Mouse (Mus musculus) liver, embryonic 13.5 days (tissue): ENCODE results near the gene C1qtnf3. TPM values are rescaled to one million over a fixed set of nuclear protein-coding genes. Genes with fewer than 3 reads are reported as not detected.

Source experiments
- ATAC-seq: fragments of 200-750 bp; cut with Nextera tagmentation; 2 replicates; pipeline ENCODE4 v1.8.0; 2017; ENCODE audit warnings: low read depth, mild to moderate bottlenecking, moderate number of reproducible peaks, moderate library complexity
- DNase-seq: peaks from one replicate; pipeline ENCODE4 v3.0.0; 2022
- H3K27ac ChIP-seq: fragments of 300-500 bp; sonication (generic); 2 replicates; pipeline ENCODE4 v1.5.1; 2015; ENCODE audit warnings: moderate library complexity, mild to moderate bottlenecking, inconsistent platforms
- H3K27me3 ChIP-seq: fragments of 300-500 bp; sonication (generic); 2 replicates; pipeline ENCODE4 v1.6.1; 2015; ENCODE audit warnings: mild to moderate bottlenecking, inconsistent platforms
- H3K36me3 ChIP-seq: fragments of 300-500 bp; sonication (generic); 2 replicates; pipeline ENCODE4 v1.6.1; 2015; ENCODE audit warnings: mild to moderate bottlenecking, inconsistent platforms
- H3K4me1 ChIP-seq: fragments of 300-500 bp; sonication (generic); replicated peaks from 2 replicates; pipeline ENCODE4 v1.6.1; 2015; ENCODE audit warnings: inconsistent platforms
- H3K4me2 ChIP-seq: fragments of 300-500 bp; sonication (generic); 2 replicates; pipeline ENCODE4 v1.6.1; 2015; ENCODE audit warnings: inconsistent platforms, mild to moderate bottlenecking, moderate library complexity
- H3K4me3 ChIP-seq: fragments of 300-500 bp; sonication (generic); replicated peaks from 2 replicates; pipeline ENCODE4 v1.5.1; 2015; ENCODE audit warnings: mild to moderate bottlenecking, inconsistent platforms
- H3K9ac ChIP-seq: fragments of 300-500 bp; sonication (generic); 2 replicates; pipeline ENCODE4 v1.6.1; 2015; ENCODE audit warnings: mild to moderate bottlenecking, inconsistent platforms
- H3K9me3 ChIP-seq: fragments of 300-500 bp; sonication (generic); replicated peaks from 2 replicates; pipeline ENCODE4 v1.6.1; 2016; ENCODE audit warnings: inconsistent platforms
- WGBS: fragments of 180-500 bp; shearing (Covaris S2); methylation state at CpG from one replicate; pipeline ENCODE4 v1.1.7; 2015; ENCODE audit not compliant: insufficient replicate concordance; 5-methylcytosine and 5-hydroxymethylcytosine counted together
- polyA plus RNA-seq: library from polyadenylated mRNA; unstranded; fragments of >200 nt; fragmentation: Nextera tagmentation; extraction: Ambion mirVana; gene quantifications from 2 replicates; pipeline ENCODE4 v1.2.1, GENCODE M21; 2015

Gene C1qtnf3
- polyA plus RNA-seq = 0.43 and 0.46 TPM in 2 replicates

GRCm38 (mm10) chr15:10951951-10952759 is at the start of gene C1qtnf3:
TSS of gene C1qtnf3 (plus strand) at chr15:10952332.
- Histone ChIP-seq H3K9me3 (no peaks in the 10 kb centered on the region), H3K4me2 (no peak within 1 kb of the TSS), H3K4me3 (no peak within 1 kb of the TSS), H3K4me1 (no peaks in the 10 kb centered on the region), H3K27ac (no peak within 1 kb of the TSS), H3K9ac (no peak within 1 kb of the TSS), H3K27me3 (no peaks in the 10 kb centered on the region), H3K36me3 (no peaks in the 10 kb centered on the region)
- WGBS = 73% methylated on average over 23 of the region's 23 CpGs
- ATAC-seq (no peak), DNase-seq (no peak)

- 43% methylated on average over 4 of the region's 4 CpGs for WGBS
- H3K27me3 ChIP-seq = no peaks in the 10 kb centered on the region
- H3K4me2 ChIP-seq = no peak overlapping the region
- ATAC-seq = no peak
- no peak overlapping the region for H3K27ac ChIP-seq
- no peak overlapping the region for H3K4me3 ChIP-seq
- no peaks in the 10 kb centered on the region for H3K36me3 ChIP-seq
- no peak overlapping the region for H3K9ac ChIP-seq
- no peak for DNase-seq
- no peaks in the 10 kb centered on the region for H3K4me1 ChIP-seq
- H3K9me3 ChIP-seq = no peaks in the 10 kb centered on the region
These were observed 49.8 kb upstream of the C1qtnf3 start for GRCm38 (mm10) chr15:10902360-10902759.

- DNase-seq (no peak), ATAC-seq (no peak)
- Histone ChIP-seq H3K4me2 (no peak overlapping the region), H3K36me3 (no peaks in the 10 kb centered on the region), H3K9ac (no peak overlapping the region), H3K27me3 (peaks cover 2% of the 10 kb centered on the region; the same call in 1 of the 2 replicates), H3K9me3 (no peaks in the 10 kb centered on the region), H3K4me3 (no peak overlapping the region), H3K4me1 (no peaks in the 10 kb centered on the region), H3K27ac (no peak overlapping the region)
- 63% methylated on average over 4 of the region's 4 CpGs for whole genome bisulfite sequencing
These were observed 35.4 kb upstream of the C1qtnf3 start for GRCm38 (mm10) chr15:10916611-10917311.

- Histone ChIP-seq H3K4me2 (no peak overlapping the region), H3K9ac (no peak overlapping the region), H3K27ac (no peak overlapping the region), H3K4me3 (no peak overlapping the region), H3K4me1 (no peaks in the 10 kb centered on the region), H3K36me3 (no peaks in the 10 kb centered on the region), H3K9me3 (no peaks in the 10 kb centered on the region), H3K27me3 (peaks cover 3% of the 10 kb centered on the region; the same call in 1 of the 2 replicates)
- DNase-seq (no peak), ATAC-seq (no peak)
- 79% methylated on average over 3 of the region's 3 CpGs for WGBS
These were observed 34.8 kb upstream of the C1qtnf3 start for GRCm38 (mm10) chr15:10917312-10917660.

GRCm38 (mm10) chr15:10920212-10920611 is 31.9 kb upstream of the C1qtnf3 start:
- H3K4me1 ChIP-seq = no peaks in the 10 kb centered on the region
- no peaks in the 10 kb centered on the region for H3K36me3 ChIP-seq
- ATAC-seq = no peak
- H3K9me3 ChIP-seq = no peaks in the 10 kb centered on the region
- H3K4me3 ChIP-seq = no peak overlapping the region
- peaks cover 3% of the 10 kb centered on the region; the same call in 1 of the 2 replicates for H3K27me3 ChIP-seq
- H3K9ac ChIP-seq = no peak overlapping the region
- 47% methylated on average over 5 of the region's 5 CpGs for WGBS
- no peak overlapping the region for H3K4me2 ChIP-seq
- H3K27ac ChIP-seq = no peak overlapping the region
- no peak for DNase-seq

- H3K4me1 ChIP-seq = no peaks in the 10 kb centered on the region
These were observed 31.1 kb upstream of the C1qtnf3 start for GRCm38 (mm10) chr15:10921064-10921463.

GRCm38 (mm10) chr15:10922061-10922460 is 30.1 kb upstream of the C1qtnf3 start:
- Histone ChIP-seq H3K4me3 (no peak overlapping the region), H3K9ac (no peak overlapping the region), H3K4me2 (no peak overlapping the region), H3K27me3 (peaks cover 3% of the 10 kb centered on the region; the same call in 1 of the 2 replicates), H3K9me3 (no peaks in the 10 kb centered on the region), H3K27ac (no peak overlapping the region), H3K4me1 (no peaks in the 10 kb centered on the region), H3K36me3 (no peaks in the 10 kb centered on the region)
- ATAC-seq (no peak), DNase-seq (no peak)

More at GRCm38 (mm10) chr15:10921064-10921463, 31.1 kb upstream of the C1qtnf3 start:
- Histone ChIP-seq H3K9ac (no peak overlapping the region), H3K27me3 (peaks cover 3% of the 10 kb centered on the region; the same call in 1 of the 2 replicates), H3K4me2 (no peak overlapping the region), H3K4me3 (no peak overlapping the region), H3K9me3 (no peaks in the 10 kb centered on the region), H3K36me3 (no peaks in the 10 kb centered on the region), H3K27ac (no peak overlapping the region)
- DNase-seq = no peak
- no peak for ATAC-seq
- 10% methylated on average over 4 of the region's 4 CpGs for WGBS

- Histone ChIP-seq H3K4me2 (no peak overlapping the region), H3K4me1 (no peaks in the 10 kb centered on the region), H3K4me3 (no peak overlapping the region), H3K9me3 (no peaks in the 10 kb centered on the region), H3K27me3 (peaks cover 3% of the 10 kb centered on the region; the same call in 1 of the 2 replicates), H3K36me3 (no peaks in the 10 kb centered on the region), H3K9ac (no peak overlapping the region), H3K27ac (no peak overlapping the region)
- DNase-seq (no peak), ATAC-seq (no peak)
- WGBS = 47% methylated on average over 3 of the region's 3 CpGs
These were observed 29.6 kb upstream of the C1qtnf3 start for GRCm38 (mm10) chr15:10922570-10922969.

- no peak for ATAC-seq
- H3K9me3 ChIP-seq = no peaks in the 10 kb centered on the region
- H3K9ac ChIP-seq = no peak overlapping the region
- no peaks in the 10 kb centered on the region for H3K36me3 ChIP-seq
- H3K27me3 ChIP-seq = peaks cover 3% of the 10 kb centered on the region; the same call in 1 of the 2 replicates
- no peak overlapping the region for H3K4me3 ChIP-seq
- WGBS = 44% methylated on average over 4 of the region's 4 CpGs
- DNase-seq = no peak
- no peak overlapping the region for H3K4me2 ChIP-seq
- H3K4me1 ChIP-seq = no peaks in the 10 kb centered on the region
- no peak overlapping the region for H3K27ac ChIP-seq
These were observed 28.8 kb upstream of the C1qtnf3 start for GRCm38 (mm10) chr15:10923076-10923995.

GRCm38 (mm10) chr15:10927325-10927724 is 24.8 kb upstream of the C1qtnf3 start:
- H3K4me1 ChIP-seq = no peaks in the 10 kb centered on the region
- no peaks in the 10 kb centered on the region for H3K9me3 ChIP-seq
- ATAC-seq (no peak), DNase-seq (no peak)
- no peak overlapping the region for H3K4me3 ChIP-seq
- H3K4me2 ChIP-seq = no peak overlapping the region
- H3K27ac ChIP-seq = no peak overlapping the region
- H3K27me3 ChIP-seq = no peaks in the 10 kb centered on the region
- 15% methylated on average over 8 of the region's 8 CpGs for WGBS
- no peak overlapping the region for H3K9ac ChIP-seq
- no peaks in the 10 kb centered on the region for H3K36me3 ChIP-seq
